Mouse (Mus musculus): ENCODE measurements around the gene Crtc3.

GRCm38 (mm10) chr7:80604908-80605556 is 83.6 kb downstream of the Crtc3 start:
- TF ChIP-seq MAX (IDR thresholded peaks at IDR 0.05), result no peak
- TF ChIP-seq CTCF (IDR thresholded peaks at IDR 0.05; ENCODE audit: control insufficient read depth, insufficient read depth, insufficient read length), result no peak
- no peak for TF ChIP-seq FOSL1 (IDR thresholded peaks at IDR 0.05; ENCODE audit: insufficient read depth, low read length, poor library complexity, severe bottlenecking)
- no peak for TF ChIP-seq MYOG (IDR thresholded peaks at IDR 0.05; ENCODE audit: control insufficient read depth, extremely low read depth, insufficient read length)
- no peak for TF ChIP-seq MYOD1 (IDR thresholded peaks at IDR 0.05; ENCODE audit: control insufficient read depth, insufficient read length, low read depth)
